Mouse (Mus musculus) left cerebral cortex, adult 8-10 months (tissue): ENCODE data around the gene Olfr814. TPM values are rescaled to one million over a fixed set of nuclear protein-coding genes. Genes with fewer than 3 reads are reported as not detected.
"Not testable (repeated sequence)": the region's sequence is repeated elsewhere in the genome, so short reads cannot be mapped to it uniquely, and the experiment has no call there.

ENCODE experiments used
- DNase-seq, 2 experiments: peaks; one replicate each; pipeline ENCODE4 v3.0.0; 2022; ENCODE audit warnings: low spot score in 2 of 2
- total RNA-seq, 4 experiments: library from RNA; stranded (reverse); gene quantifications; 2 replicates each; pipeline ENCODE4 v1.2.4; 2022

Olfr814 gene
- total RNA-seq: not detected

DNA sequence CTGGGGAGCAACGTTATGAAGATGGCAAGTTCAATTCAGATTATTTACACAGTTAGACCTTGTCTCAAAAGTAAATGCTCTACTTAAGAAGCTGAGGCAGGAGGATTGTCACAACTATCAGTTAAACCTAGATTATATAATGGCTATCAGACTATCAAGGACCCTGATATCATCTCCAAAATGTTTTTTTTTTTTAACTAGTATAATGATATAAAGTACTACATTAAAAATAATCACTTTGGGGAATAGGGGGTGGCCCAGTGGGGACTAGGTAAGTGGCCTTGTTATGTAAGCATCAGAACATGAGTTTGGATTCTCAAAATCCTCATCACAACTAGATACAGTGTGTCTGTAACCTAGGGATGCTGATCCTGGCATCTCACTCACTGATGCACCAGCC is at the start of gene Olfr814:
Olfr814 (minus strand) TSS at position 101 of the 400 bp plus-strand sequence.
- DNase-seq: not testable (repeated sequence)

GRCm38 (mm10) chr10:129915497-129915896 is 35.8 kb upstream of the Olfr814 start, which contains the start of gene Olfr816:
Gene Olfr816, minus strand, starts transcription at chr10:129915597.
- DNase-seq: no peak

DNA sequence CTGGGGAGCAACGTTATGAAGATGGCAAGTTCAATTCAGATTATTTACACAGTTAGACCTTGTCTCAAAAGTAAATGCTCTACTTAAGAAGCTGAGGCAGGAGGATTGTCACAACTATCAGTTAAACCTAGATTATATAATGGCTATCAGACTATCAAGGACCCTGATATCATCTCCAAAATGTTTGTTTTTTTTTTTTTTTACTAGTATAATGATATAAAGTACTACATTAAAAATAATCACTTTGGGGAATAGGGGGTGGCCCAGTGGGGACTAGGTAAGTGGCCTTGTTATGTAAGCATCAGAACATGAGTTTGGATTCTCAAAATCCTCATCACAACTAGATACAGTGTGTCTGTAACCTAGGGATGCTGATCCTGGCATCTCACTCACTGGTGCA is 26.1 kb upstream of the Olfr814 start, which contains the start of gene Olfr815:
Olfr815 (minus strand) TSS at position 101 of the 400 bp plus-strand sequence.
- not testable (repeated sequence) for DNase-seq

DNA sequence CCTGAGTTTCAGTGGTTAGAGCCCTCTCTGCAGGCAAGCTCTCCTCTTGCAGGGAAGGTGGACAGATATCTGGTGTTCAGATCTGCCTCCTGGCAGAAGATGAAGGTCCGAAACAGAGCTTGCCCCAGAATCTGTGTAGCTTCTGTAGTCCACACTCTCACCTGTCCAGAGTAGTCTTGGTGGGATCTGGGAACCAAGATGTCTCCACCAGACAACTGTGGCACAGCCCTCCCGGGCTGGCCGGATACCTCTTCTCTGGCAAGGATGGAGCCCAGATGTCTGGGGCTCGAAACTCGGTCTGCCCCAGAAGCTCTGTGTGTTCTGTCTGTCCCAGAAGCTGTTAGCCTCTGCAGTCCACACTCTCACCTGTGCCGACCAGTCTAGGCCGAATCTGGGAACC is 6.3 kb upstream of the Olfr814 start:
- no peak for DNase-seq

GRCm38 (mm10) chr10:129885496-129885895 is 5.8 kb upstream of the Olfr814 start:
- DNase-seq: not testable (repeated sequence)

GRCm38 (mm10) chr10:129855067-129855466 is 24.6 kb downstream of the Olfr814 start, which contains the start of gene Olfr813:
Gene Olfr813, plus strand, starts transcription at chr10:129855367.
- DNase-seq: no peak

DNA sequence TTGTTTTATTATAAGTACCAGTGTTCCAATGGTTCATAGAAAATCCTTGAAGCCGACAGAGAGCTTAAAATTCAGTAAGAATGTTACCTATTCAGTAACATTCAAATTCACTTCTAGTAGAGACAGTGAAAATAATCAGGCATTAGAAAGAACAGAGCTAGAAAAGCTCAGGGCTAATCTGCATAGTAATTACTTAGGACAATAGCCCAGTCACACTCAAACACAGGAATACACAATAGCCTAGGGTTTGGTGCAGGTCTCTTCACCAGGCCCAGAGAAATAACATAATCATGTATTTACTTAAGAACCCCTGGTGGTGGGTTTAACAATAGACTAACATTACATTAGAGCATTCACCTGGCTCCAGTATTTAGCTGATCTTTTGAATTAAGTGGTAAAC is 32.3 kb downstream of the Olfr814 start:
- no peak for DNase-seq

DNA sequence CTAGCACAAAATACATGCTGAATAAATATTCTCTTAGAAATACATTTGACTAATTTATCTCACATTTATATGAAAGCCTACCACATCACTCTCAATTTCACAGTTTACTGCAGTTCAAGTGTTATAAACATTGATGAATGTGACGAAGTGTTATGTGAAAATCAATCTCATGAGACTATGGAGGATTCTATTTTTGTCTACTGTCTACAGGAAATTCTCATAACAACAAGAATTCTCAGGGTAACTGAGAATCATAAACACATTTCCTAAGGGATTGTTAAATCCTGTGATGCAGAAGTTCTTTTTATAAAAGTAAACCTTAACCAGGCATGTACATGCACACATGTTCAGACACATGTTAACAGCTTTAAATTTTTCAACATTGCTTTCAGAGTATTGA is 33.7 kb downstream of the Olfr814 start, which contains the start of gene Olfr812:
Olfr812 (minus strand) TSS at position 101 of the 400 bp plus-strand sequence.
- DNase-seq: no peak

Other genes starting within 250 kb of the Olfr814 start
- gene Olfr799, start 242.4 kb downstream of the Olfr814 start, total RNA-seq: not detected
- gene Olfr800, start 222.2 kb downstream of the Olfr814 start, total RNA-seq: not detected
- not detected for gene Olfr801, start 206.0 kb downstream of the Olfr814 start, total RNA-seq
- under 1 TPM in 1 of 4 experiments, not detected in 3; 0.11 TPM for gene Olfr802, start 191.7 kb downstream of the Olfr814 start, total RNA-seq
- not detected for gene Olfr803, start 185.6 kb downstream of the Olfr814 start, total RNA-seq
- not detected for gene Olfr804, start 176.6 kb downstream of the Olfr814 start, total RNA-seq
- gene Olfr805, start 150.5 kb downstream of the Olfr814 start, total RNA-seq: not detected
- not detected for gene Olfr806, start 137.9 kb downstream of the Olfr814 start, total RNA-seq
- not detected for gene Olfr807, start 122.1 kb downstream of the Olfr814 start, total RNA-seq
- not detected for gene Olfr808, start 114.4 kb downstream of the Olfr814 start, total RNA-seq
- not detected for gene Olfr809, start 105.2 kb downstream of the Olfr814 start, total RNA-seq
- not detected for gene Olfr810, start 84.9 kb downstream of the Olfr814 start, total RNA-seq
- gene Olfr811, start 75.5 kb downstream of the Olfr814 start, total RNA-seq: not detected
- gene Olfr812, start 33.8 kb downstream of the Olfr814 start, total RNA-seq: not detected
- not detected for gene Olfr813, start 24.5 kb downstream of the Olfr814 start, total RNA-seq
- not detected for gene Olfr815, start 26.0 kb upstream of the Olfr814 start, total RNA-seq
- not detected for gene Olfr816, start 35.7 kb upstream of the Olfr814 start, total RNA-seq
- not detected for gene Olfr818, start 69.2 kb upstream of the Olfr814 start, total RNA-seq
- gene Olfr819, start 87.4 kb upstream of the Olfr814 start, total RNA-seq: not detected
- gene Olfr247, start 96.3 kb upstream of the Olfr814 start, total RNA-seq: not detected
- not detected for gene Gm10310, start 105.2 kb upstream of the Olfr814 start, total RNA-seq
- gene Olfr820, start 132.8 kb upstream of the Olfr814 start, total RNA-seq: not detected
- not detected for gene Olfr821, start 150.5 kb upstream of the Olfr814 start, total RNA-seq
- not detected for gene Olfr822, start 191.4 kb upstream of the Olfr814 start, total RNA-seq
- gene Olfr823, start 235.5 kb upstream of the Olfr814 start, total RNA-seq: not detected